Mouse (Mus musculus) urinary bladder, postnatal 14 days (tissue): ENCODE data around the gene Glis1.
"Not testable (repeated sequence)": the region's sequence is repeated elsewhere in the genome, so short reads cannot be mapped to it uniquely, and the experiment has no call there.

Experiments used
- DNase-seq: peaks from one replicate; pipeline ENCODE4 v3.0.0; 2021; ENCODE audit warnings: low spot score

Gene Glis1

GRCm38 (mm10) chr4:107577146-107577839 is 142.9 kb downstream of the Glis1 start:
- no peak for DNase-seq

GRCm38 (mm10) chr4:107580883-107581282 is 146.5 kb downstream of the Glis1 start:
- DNase-seq: no peak

- DNase-seq: no peak
Observed at GRCm38 (mm10) chr4:107586391-107586790, 152.0 kb downstream of the Glis1 start.

GRCm38 (mm10) chr4:107588637-107589036 is 154.2 kb downstream of the Glis1 start:
- no peak for DNase-seq

- DNase-seq: no peak
Observed at GRCm38 (mm10) chr4:107589046-107589445, 154.7 kb downstream of the Glis1 start.

- DNase-seq: no peak
Observed at GRCm38 (mm10) chr4:107590805-107591534, 156.6 kb downstream of the Glis1 start.

- DNase-seq: no peak
Observed at GRCm38 (mm10) chr4:107593426-107593825, 159.0 kb downstream of the Glis1 start.

GRCm38 (mm10) chr4:107597226-107597897 is 163.0 kb downstream of the Glis1 start:
- DNase-seq: no peak

GRCm38 (mm10) chr4:107597898-107598580 is 163.6 kb downstream of the Glis1 start:
- DNase-seq: no peak

- DNase-seq: not testable (repeated sequence)
Observed at GRCm38 (mm10) chr4:107598581-107598958, 164.2 kb downstream of the Glis1 start.

GRCm38 (mm10) chr4:107602284-107602683 is 167.9 kb downstream of the Glis1 start:
- no peak for DNase-seq

GRCm38 (mm10) chr4:107602787-107603186 is 168.4 kb downstream of the Glis1 start:
- DNase-seq: peak; percentile 48

GRCm38 (mm10) chr4:107603208-107603607 is 168.8 kb downstream of the Glis1 start:
- DNase-seq: no peak

GRCm38 (mm10) chr4:107605964-107606602 is 171.7 kb downstream of the Glis1 start:
- DNase-seq: no peak

- DNase-seq: no peak
Observed at GRCm38 (mm10) chr4:107609775-107610174, 175.4 kb downstream of the Glis1 start.

- DNase-seq: no peak
Observed at GRCm38 (mm10) chr4:107611888-107612650, 177.7 kb downstream of the Glis1 start.

- no peak for DNase-seq
Observed at GRCm38 (mm10) chr4:107617596-107618230, 183.3 kb downstream of the Glis1 start.

GRCm38 (mm10) chr4:107619487-107619886 is 185.1 kb downstream of the Glis1 start:
- DNase-seq: no peak

- no peak for DNase-seq
Observed at GRCm38 (mm10) chr4:107621366-107621765, 187.0 kb downstream of the Glis1 start.

- no peak for DNase-seq
Observed at GRCm38 (mm10) chr4:107622296-107622695, 187.9 kb downstream of the Glis1 start.

GRCm38 (mm10) chr4:107623916-107624315 is 189.5 kb downstream of the Glis1 start:
- DNase-seq: no peak
